Mouse (Mus musculus) kidney, postnatal 0 days (tissue): ENCODE measurements at regions not wholly inside any gene's neighbourhood (a gene's known extent, or its start where the extent isn't known, plus 50 kb on each side); places are given as distances from the start of the nearest gene placed in this dataset.
A peak's percentile ranks its signal among the peaks of the same experiment; 100 is the strongest.

ENCODE experiments used
- ATAC-seq: fragments of 200-750 bp; cut with Nextera tagmentation; replicated peaks from 2 replicates; pipeline ENCODE4 v1.8.0; 2017; ENCODE audit warnings: low read depth, moderate number of reproducible peaks, moderate TSS enrichment, moderate library complexity; ENCODE audit not compliant: low FRiP score
- DNase-seq: peaks from one replicate; pipeline ENCODE4 v3.0.0-alpha.2; 2016; ENCODE audit warnings: low spot score
- H3K27ac ChIP-seq: fragments of 300-500 bp; sonication (generic); 2 replicates; pipeline ENCODE4 v1.5.1; 2014; ENCODE audit warnings: mild to moderate bottlenecking
- H3K27me3 ChIP-seq: fragments of 300-500 bp; sonication (generic); 2 replicates; pipeline ENCODE4 v1.6.1; 2014; ENCODE audit warnings: low read length, mixed read lengths; ENCODE audit not compliant: insufficient read depth
- H3K36me3 ChIP-seq: fragments of 300-500 bp; sonication (generic); 2 replicates; pipeline ENCODE4 v1.6.1; 2014; ENCODE audit warnings: low read length, mixed read lengths; ENCODE audit not compliant: insufficient read depth
- H3K4me1 ChIP-seq: fragments of 300-500 bp; sonication (generic); replicated peaks from 2 replicates; pipeline ENCODE4 v1.6.1; 2014; ENCODE audit warnings: antibody characterized with exemption, low read length, mixed read lengths; ENCODE audit not compliant: insufficient read depth
- H3K4me2 ChIP-seq: fragments of 300-500 bp; sonication (generic); 2 replicates; pipeline ENCODE4 v1.6.1; 2014; ENCODE audit warnings: mild to moderate bottlenecking, low read length, moderate library complexity, mixed read lengths
- H3K4me3 ChIP-seq: fragments of 300-500 bp; sonication (generic); replicated peaks from 2 replicates; pipeline ENCODE4 v1.5.1; 2014; ENCODE audit warnings: low read depth, low read length
- H3K9ac ChIP-seq: fragments of 300-500 bp; sonication (generic); 2 replicates; pipeline ENCODE4 v1.6.1; 2014; ENCODE audit warnings: low read depth, low read length
- H3K9me3 ChIP-seq: fragments of 300-500 bp; sonication (generic); replicated peaks from 2 replicates; pipeline ENCODE4 v1.6.1; 2016; ENCODE audit warnings: low read length, inconsistent platforms, mixed read lengths
- CTCF ChIP-seq: IDR thresholded peaks from 2 replicates; pipeline ENCODE4 v1.5.1; 2016; ENCODE audit warnings: antibody characterized with exemption, low read depth, mild to moderate bottlenecking, moderate library complexity
- WGBS: fragments of 180-500 bp; shearing (Covaris S2); extraction: QIAGEN DNeasy Blood & Tissue Kit; methylation state at CpG from one replicate; pipeline ENCODE4 v1.1.7; 2014; 5-methylcytosine and 5-hydroxymethylcytosine counted together

DNA sequence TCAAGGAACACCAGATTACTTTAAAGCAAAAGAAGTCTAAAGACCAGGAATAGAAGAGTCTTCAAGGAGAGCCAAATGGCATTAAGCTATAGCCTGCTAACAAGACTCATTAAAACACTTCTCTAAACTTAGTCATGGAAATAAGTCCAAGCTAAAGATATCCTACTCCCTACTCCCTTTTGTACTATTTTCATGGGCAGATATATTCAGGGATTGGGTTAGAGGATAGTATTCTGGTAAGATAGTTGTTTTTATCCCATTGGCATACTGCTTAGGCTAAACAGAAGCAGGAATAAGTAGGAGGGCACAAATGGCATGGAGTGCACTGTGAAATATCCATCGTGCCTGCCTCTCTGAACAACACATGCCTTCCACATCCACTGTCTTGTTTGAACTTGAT, 723.5 kb downstream of the Cypt12 start:
- H3K4me3 ChIP-seq: no peak overlapping the region
- 85% methylated on average over 1 of the region's 1 CpGs for WGBS
- TF ChIP-seq CTCF: no peak

DNA sequence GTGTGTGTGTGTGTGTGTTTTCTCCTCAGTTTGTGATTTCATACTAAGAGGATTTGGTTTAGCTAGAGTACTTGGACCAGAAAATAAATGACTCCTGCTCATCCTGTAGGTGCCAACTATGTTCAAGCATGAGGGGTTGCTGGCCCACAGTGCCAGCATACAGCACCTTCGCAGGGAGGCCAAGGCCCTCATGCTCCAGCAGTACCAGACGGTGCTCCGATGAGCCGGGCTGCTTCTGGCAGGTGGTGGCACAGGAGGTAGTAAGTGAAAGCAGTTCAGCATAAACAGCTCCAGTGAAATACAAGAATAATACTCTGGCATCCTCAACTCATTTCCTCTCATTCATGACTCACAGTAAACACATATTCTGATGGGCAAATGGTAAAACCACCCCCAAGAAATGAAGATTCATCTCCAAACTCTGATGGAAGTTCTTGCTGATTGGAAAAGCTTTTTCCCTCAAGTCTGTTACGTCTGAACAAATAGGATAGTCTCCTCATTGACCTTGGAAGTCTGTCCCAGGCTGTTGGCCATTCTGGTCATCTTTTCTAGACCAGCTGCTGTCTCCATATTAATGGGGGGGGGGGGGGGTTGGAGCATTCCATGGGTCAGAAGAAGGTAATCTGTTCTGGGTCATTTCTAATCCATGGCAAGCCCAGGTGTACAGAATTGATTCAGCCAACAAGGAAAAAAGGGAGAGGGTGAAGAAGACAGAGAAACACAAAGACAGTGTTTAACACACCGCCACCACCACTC, 735.3 kb downstream of the Cypt12 start:
- ATAC-seq: no peak
- no peaks in the 10 kb centered on the region for H3K4me1 ChIP-seq
- no peak overlapping the region for H3K4me2 ChIP-seq
- 88% methylated on average over 6 of the region's 6 CpGs for WGBS
- DNase-seq: no peak
- TF ChIP-seq CTCF: no peak
- no peaks in the 10 kb centered on the region for H3K27me3 ChIP-seq
- H3K27ac ChIP-seq: no peak overlapping the region
- no peaks in the 10 kb centered on the region for H3K36me3 ChIP-seq
- H3K9ac ChIP-seq: no peak overlapping the region
- no peaks in the 10 kb centered on the region for H3K9me3 ChIP-seq
- H3K4me3 ChIP-seq: no peak overlapping the region

More for the DNA sequence above, 723.5 kb downstream of the Cypt12 start:
- no peaks in the 10 kb centered on the region for H3K4me1 ChIP-seq
- H3K9me3 ChIP-seq: no peaks in the 10 kb centered on the region
- no peaks in the 10 kb centered on the region for H3K27me3 ChIP-seq
- no peak overlapping the region for H3K4me2 ChIP-seq
- H3K27ac ChIP-seq: no peak overlapping the region
- no peak overlapping the region for H3K9ac ChIP-seq
- ATAC-seq: no peak
- no peak for DNase-seq
- H3K36me3 ChIP-seq: no peaks in the 10 kb centered on the region

GRCm38 (mm10) chr3:18695113-18695792, 747.0 kb downstream of the Cypt12 start:
- ATAC-seq (no peak), DNase-seq (peak; percentile 20)
- H3K9me3 ChIP-seq: no peaks in the 10 kb centered on the region
- no peak overlapping the region for H3K9ac ChIP-seq
- WGBS: 55% methylated on average over 4 of the region's 4 CpGs
- H3K27ac ChIP-seq: no peak overlapping the region
- H3K36me3 ChIP-seq: no peaks in the 10 kb centered on the region
- H3K4me2 ChIP-seq: no peak overlapping the region
- H3K4me1 ChIP-seq: no peaks in the 10 kb centered on the region
- no peak overlapping the region for H3K4me3 ChIP-seq
- TF ChIP-seq CTCF: no peak
- no peaks in the 10 kb centered on the region for H3K27me3 ChIP-seq

- Histone ChIP-seq H3K9ac (no peak overlapping the region), H3K4me3 (no peak overlapping the region), H3K27ac (no peak overlapping the region), H3K9me3 (no peaks in the 10 kb centered on the region), H3K4me1 (no peaks in the 10 kb centered on the region), H3K4me2 (no peak overlapping the region), H3K27me3 (no peaks in the 10 kb centered on the region), H3K36me3 (no peaks in the 10 kb centered on the region)
- ATAC-seq: no peak
- WGBS: 94% methylated on average over 2 of the region's 2 CpGs
- no peak for DNase-seq
- no peak for TF ChIP-seq CTCF
Observed at GRCm38 (mm10) chr3:18696981-18697660, 748.9 kb downstream of the Cypt12 start.

DNA sequence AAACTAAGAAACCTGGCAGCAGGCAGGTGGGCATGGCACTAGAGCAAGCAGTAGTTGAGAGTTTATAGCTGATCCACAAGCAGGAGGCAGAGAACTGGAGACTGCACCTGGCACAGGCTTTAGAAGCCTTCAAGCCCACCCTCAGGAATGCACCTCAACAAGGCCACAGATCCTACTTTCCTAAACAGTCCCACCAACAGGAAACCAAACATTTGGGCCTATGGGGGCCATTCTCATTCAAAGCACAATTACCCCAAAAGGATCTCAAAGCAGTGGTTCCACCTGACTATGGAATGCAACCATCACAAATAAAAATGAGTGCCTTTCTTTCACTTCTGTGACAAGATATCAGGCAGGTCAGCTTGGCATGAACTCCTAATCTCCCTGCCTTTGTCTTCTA, 749.9 kb downstream of the Cypt12 start:
- Histone ChIP-seq H3K27ac (no peak overlapping the region), H3K36me3 (no peaks in the 10 kb centered on the region), H3K4me2 (no peak overlapping the region), H3K9ac (no peak overlapping the region), H3K4me1 (no peaks in the 10 kb centered on the region), H3K9me3 (no peaks in the 10 kb centered on the region), H3K4me3 (no peak overlapping the region), H3K27me3 (no peaks in the 10 kb centered on the region)
- ATAC-seq: no peak
- TF ChIP-seq CTCF: no peak
- no peak for DNase-seq

- H3K36me3 ChIP-seq: no peaks in the 10 kb centered on the region
- no peak overlapping the region for H3K27ac ChIP-seq
- no peaks in the 10 kb centered on the region for H3K4me1 ChIP-seq
- no peak overlapping the region for H3K4me2 ChIP-seq
- WGBS: 80% methylated on average over 6 of the region's 6 CpGs
- ATAC-seq: no peak
- TF ChIP-seq CTCF: no peak
- no peak for DNase-seq
- no peak overlapping the region for H3K9ac ChIP-seq
- H3K9me3 ChIP-seq: no peaks in the 10 kb centered on the region
- no peaks in the 10 kb centered on the region for H3K27me3 ChIP-seq
- H3K4me3 ChIP-seq: no peak overlapping the region
Observed at GRCm38 (mm10) chr3:18705165-18705564, 757.0 kb downstream of the Cypt12 start.
